Mouse (Mus musculus): ENCODE measurements around the gene Chaf1a. TPM values are rescaled to one million over a fixed set of nuclear protein-coding genes. Genes with fewer than 3 reads are reported as not detected.
A peak's percentile ranks its signal among the peaks of the same experiment; 100 is the strongest.

Gene Chaf1a
- polyA plus RNA-seq, 1 experiment from 2014 or later, result 4.0 TPM

DNA sequence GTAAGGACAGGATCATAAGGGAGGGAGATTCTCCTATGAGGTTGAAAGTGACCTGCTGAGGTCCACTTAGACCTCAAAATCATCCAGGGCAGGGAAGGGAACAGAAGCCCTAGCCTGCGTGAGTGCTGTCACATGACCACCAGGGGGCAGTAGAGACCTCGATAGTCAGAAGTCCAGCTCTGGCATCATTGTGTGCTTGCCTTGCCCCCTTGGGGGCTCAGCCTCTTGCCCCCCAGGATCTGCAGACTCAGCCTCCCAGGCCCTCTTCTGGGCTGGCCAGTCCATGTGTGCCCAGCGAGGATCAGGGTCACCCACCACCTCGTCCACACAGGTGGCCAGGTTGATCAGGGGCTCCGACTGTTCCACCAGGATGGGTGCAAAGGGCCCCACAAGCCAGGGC is 71.6 kb downstream of the Chaf1a start:
- Histone ChIP-seq H3K36me3 (no peaks in the 10 kb centered on the region), H3K4me2 (no peak overlapping the region), H3K27me3 (replicated peaks) (peaks cover 8% of the 10 kb centered on the region), H3K4me1 (no peaks in the 10 kb centered on the region), H3K9me3 (replicated peaks) (no peaks in the 10 kb centered on the region), H3K27ac (replicated peaks) (no peak overlapping the region), H3K4me3 (replicated peaks) (no peak overlapping the region), H3K9ac (replicated peaks) (no peak overlapping the region)
- 45% methylated on average over 5 of the region's 5 CpGs for whole genome bisulfite sequencing
- no peak for ATAC-seq (ENCODE audit: low FRiP score)

DNA sequence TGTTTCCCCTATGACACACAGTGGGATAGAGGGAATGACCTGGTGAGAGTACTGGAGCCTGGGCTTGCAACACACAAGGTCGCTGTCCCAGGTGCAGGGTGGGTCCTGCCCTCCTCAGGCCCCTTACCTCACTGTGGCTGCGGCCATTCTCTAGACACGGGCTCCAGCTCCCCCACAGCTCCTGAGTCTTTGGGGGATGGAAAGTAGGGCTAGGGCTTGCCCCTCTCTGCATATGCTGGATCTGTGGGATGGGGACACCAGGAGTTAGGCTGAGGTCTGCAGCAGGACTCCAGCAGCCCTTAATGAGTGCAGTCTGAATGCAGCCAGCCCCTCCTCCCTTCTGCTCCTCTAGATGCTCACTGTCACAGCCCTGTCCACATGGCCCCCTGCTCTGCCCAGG is 72.5 kb downstream of the Chaf1a start:
- Histone ChIP-seq H3K27me3 (replicated peaks) (peaks cover 15% of the 10 kb centered on the region), H3K36me3 (no peaks in the 10 kb centered on the region), H3K4me3 (replicated peaks) (no peak overlapping the region), H3K4me2 (no peak overlapping the region), H3K27ac (replicated peaks) (no peak overlapping the region), H3K9ac (replicated peaks) (no peak overlapping the region), H3K4me1 (peaks cover 7% of the 10 kb centered on the region), H3K9me3 (replicated peaks) (no peaks in the 10 kb centered on the region)
- WGBS, result 72% methylated on average over 3 of the region's 3 CpGs
- no peak for ATAC-seq (ENCODE audit: low FRiP score)

DNA sequence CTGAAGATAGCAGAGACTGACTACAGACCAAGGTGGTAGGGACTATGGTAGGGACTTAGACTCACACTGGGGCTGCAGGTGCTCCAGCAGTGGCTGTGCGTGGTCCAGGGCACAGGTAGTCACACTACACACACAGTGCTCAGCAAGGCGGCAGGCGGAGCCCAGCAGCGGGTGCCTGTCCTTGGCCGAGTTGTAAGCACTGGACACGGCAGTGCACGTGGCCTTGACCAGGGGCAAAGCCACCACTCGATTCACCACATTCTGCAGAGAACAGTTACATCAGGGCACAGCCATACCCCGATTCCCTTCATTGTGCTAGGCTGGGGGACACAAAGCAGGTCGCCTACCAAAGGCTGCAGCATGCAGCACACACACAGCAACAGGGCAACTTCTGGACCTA is 76.0 kb downstream of the Chaf1a start:
- peaks cover 48% of the 10 kb centered on the region for H3K27me3 ChIP-seq (replicated peaks)

DNA sequence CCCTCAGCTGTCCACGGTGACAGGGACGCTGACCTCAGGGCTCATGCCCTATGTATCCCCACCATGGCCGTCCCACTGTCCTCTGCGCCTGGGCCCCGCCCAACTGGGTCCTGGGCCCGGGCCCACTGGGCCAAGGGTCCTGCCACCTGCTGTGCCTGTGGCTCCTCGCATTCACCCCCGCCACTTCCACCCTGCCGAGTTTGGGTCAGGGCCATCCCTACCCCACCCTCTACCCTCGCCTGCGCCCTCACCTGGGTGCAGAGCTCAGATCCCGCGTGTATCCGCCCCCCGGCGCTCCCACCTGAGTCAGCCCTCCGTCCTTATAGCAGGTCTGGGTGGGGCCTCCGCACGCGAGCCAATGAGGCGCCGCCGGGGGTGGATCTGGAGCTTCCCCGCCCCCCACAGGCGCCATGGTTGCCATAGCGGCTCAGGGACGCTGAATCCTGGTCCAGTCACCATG is 77.0 kb downstream of the Chaf1a start, which contains the start of gene Plin5:
Gene Plin5 (minus strand): TSS at position 346 of the 460 bp plus-strand sequence.
- Histone ChIP-seq H3K4me3 (replicated peaks) (peak within 1 kb of the TSS; percentile 36), H3K27me3 (replicated peaks) (peaks cover 59% of the 10 kb centered on the region), H3K9me3 (replicated peaks) (peaks cover 3% of the 10 kb centered on the region; the same call in 1 of the 2 replicates), H3K4me2 (peak within 1 kb of the TSS; percentile 65), H3K36me3 (peaks cover under 1% of the 10 kb centered on the region; the same call in 1 of the 2 replicates), H3K9ac (replicated peaks) (0 out of 2 replicates have a peak within 1 kb of the TSS, but pooled peaks have one; percentile 17), H3K27ac (replicated peaks) (no peak within 1 kb of the TSS), H3K4me1 (peaks cover 14% of the 10 kb centered on the region)
- 1% methylated on average over 26 of the region's 27 CpGs for WGBS
- peak; percentile 58 for ATAC-seq (ENCODE audit: low FRiP score)

More for the DNA sequence above, 76.0 kb downstream of the Chaf1a start:
- Histone ChIP-seq H3K27ac (replicated peaks) (no peak overlapping the region), H3K9ac (replicated peaks) (no peak overlapping the region), H3K9me3 (replicated peaks) (no peaks in the 10 kb centered on the region), H3K4me3 (replicated peaks) (no peak overlapping the region), H3K4me1 (peaks cover 14% of the 10 kb centered on the region), H3K4me2 (no peak overlapping the region), H3K36me3 (no peaks in the 10 kb centered on the region)
- 78% methylated on average over 10 of the region's 10 CpGs for WGBS
- no peak for ATAC-seq (ENCODE audit: low FRiP score)

DNA sequence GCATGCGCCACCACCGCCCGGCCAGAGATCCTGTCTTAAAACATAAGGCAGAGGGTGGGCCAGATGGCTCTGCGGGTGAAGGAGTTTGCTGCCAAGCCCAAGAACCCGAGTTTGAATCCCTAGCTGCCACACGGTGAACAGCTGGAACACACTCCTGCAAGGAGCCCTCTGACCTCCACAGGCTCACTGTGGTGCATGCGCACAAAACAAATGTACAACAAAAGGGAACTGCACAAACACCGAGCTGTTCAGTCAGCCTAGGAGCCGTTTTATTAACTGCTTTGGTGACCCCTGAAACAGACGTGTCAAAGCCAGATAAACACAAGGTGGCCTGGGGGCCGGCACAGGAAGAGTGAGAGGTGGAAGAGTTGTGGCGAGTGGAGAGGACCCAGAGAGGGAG is 79.2 kb downstream of the Chaf1a start:
- peak overlapping the region; percentile 20; the same call in 1 of the 2 replicates for H3K4me2 ChIP-seq
- no peak overlapping the region for H3K27ac ChIP-seq (replicated peaks)
- H3K4me1 ChIP-seq, result peaks cover 17% of the 10 kb centered on the region
- H3K4me3 ChIP-seq (replicated peaks), result no peak overlapping the region
- no peak overlapping the region for H3K9ac ChIP-seq (replicated peaks)
- H3K9me3 ChIP-seq (replicated peaks), result peaks cover 10% of the 10 kb centered on the region
- H3K27me3 ChIP-seq (replicated peaks), result peaks cover 79% of the 10 kb centered on the region
- WGBS, result 45% methylated on average over 12 of the region's 12 CpGs
- peaks cover 22% of the 10 kb centered on the region for H3K36me3 ChIP-seq
- ATAC-seq (ENCODE audit: low FRiP score), result no peak

DNA sequence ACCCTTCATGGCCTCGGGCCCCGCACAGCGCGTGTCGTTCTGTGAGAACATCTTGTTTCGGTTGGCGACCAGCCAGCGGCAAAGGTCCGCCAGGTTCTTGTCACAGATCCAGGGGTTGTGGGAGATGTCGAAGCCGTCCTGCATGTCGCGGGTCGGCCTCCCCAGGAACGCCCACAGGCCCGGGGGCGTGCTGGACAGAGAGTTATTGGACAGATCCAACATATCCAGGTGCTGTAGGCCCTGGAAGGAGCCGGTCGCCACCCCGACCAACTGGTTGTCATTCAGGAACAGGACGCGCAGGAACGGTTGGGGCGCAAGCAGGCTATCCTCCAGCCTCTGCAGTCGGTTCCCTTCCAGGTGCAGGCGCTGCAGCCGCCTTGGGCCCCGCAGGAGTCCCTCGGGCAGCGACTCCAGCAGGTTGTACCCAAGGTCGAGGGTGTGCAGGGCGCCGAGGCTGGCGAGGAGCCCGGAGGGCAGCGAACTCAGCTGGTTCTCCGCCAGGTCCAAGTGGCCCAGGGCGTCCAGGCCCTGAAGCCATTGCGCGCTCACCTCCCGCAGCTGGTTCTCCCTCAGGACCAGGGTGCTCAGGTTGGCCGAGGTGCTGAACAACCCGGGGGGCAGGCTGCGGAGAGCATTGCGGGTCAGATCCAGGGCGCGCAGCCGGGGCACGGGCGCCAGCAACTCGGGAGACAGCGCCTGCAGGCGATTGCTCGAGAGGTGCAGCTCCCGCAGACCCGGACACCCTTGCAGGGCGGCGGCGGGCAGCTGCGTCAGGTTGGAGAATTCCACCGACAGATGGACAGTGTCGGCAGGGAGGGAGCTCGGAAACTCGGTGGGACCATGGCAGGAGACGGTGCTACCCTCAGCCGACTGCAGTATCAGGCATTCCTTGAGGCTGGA is 80.0 kb downstream of the Chaf1a start:
- peak overlapping the region; percentile 2; the same call in 1 of the 2 replicates for H3K4me3 ChIP-seq (replicated peaks)
- peaks cover 30% of the 10 kb centered on the region for H3K36me3 ChIP-seq
- no peak overlapping the region for H3K9ac ChIP-seq (replicated peaks)
- peak overlapping the region; percentile 20 for H3K4me2 ChIP-seq
- ATAC-seq (ENCODE audit: low FRiP score), result no peak
- 11% methylated on average over 60 of the region's 66 CpGs for WGBS
- H3K27ac ChIP-seq (replicated peaks), result no peak overlapping the region
- peaks cover 87% of the 10 kb centered on the region for H3K27me3 ChIP-seq (replicated peaks)
- H3K4me1 ChIP-seq, result peaks cover 17% of the 10 kb centered on the region
- peaks cover 10% of the 10 kb centered on the region for H3K9me3 ChIP-seq (replicated peaks)

DNA sequence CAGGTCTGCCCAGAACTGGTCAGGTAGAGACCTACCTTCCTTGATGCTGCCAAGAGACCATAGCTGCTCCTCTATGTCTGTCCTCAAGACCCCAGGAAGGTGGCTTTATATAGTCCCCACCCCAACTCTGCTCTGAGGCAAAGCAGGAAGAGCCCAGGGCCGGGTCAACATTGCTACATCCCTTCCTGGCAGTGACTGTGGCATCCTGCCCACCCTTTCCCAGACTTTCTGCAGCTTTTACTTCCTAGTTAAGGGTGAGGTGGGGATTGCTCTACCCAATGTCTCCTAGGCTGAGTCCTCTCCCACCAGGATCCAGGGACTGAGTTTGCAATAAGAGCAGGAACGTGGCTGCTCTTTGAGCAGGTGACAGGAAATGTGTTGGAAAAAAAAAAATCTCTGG is 81.6 kb downstream of the Chaf1a start, which contains the start of gene Lrg1:
Gene Lrg1 (minus strand): TSS at position 176 of the 400 bp plus-strand sequence.
- peaks cover 43% of the 10 kb centered on the region for H3K36me3 ChIP-seq
- WGBS, result 56% methylated on average over 2 of the region's 2 CpGs
- H3K4me2 ChIP-seq, result no peak within 1 kb of the TSS
- H3K9ac ChIP-seq (replicated peaks), result no peak within 1 kb of the TSS
- peaks cover 91% of the 10 kb centered on the region for H3K27me3 ChIP-seq (replicated peaks)
- H3K4me1 ChIP-seq, result peaks cover 17% of the 10 kb centered on the region
- no peak for ATAC-seq (ENCODE audit: low FRiP score)
- no peak within 1 kb of the TSS for H3K27ac ChIP-seq (replicated peaks)
- H3K4me3 ChIP-seq (replicated peaks), result no peak within 1 kb of the TSS
- H3K9me3 ChIP-seq (replicated peaks), result peaks cover 10% of the 10 kb centered on the region

Other genes with a start within 250 kb of the Chaf1a start
- 10.8 and 11.2 TPM in 2 replicates for gene Zfp119a, start 161.5 kb upstream of the Chaf1a start, polyA plus RNA-seq (2015; fragmentation: Nextera tagmentation; extraction: Ambion mirVana)
- gene Zfp959, start 148.3 kb upstream of the Chaf1a start, polyA plus RNA-seq (2015; fragmentation: Nextera tagmentation; extraction: Ambion mirVana), result 14.7 and 14.8 TPM in 2 replicates
- 9.2 and 9.3 TPM in 2 replicates for gene Zfp119b, start 90.9 kb upstream of the Chaf1a start, polyA plus RNA-seq (2015; fragmentation: Nextera tagmentation; extraction: Ambion mirVana)
- 7.4 and 9.0 TPM in 2 replicates for gene Ebi3, start 87.8 kb upstream of the Chaf1a start, polyA plus RNA-seq (2015; fragmentation: Nextera tagmentation; extraction: Ambion mirVana)
- 19.5 and 23.5 TPM in 2 replicates for gene Yju2, start 81.3 kb upstream of the Chaf1a start, polyA plus RNA-seq (2015; fragmentation: Nextera tagmentation; extraction: Ambion mirVana)
- gene Shd, start 70.0 kb upstream of the Chaf1a start, polyA plus RNA-seq (2015; fragmentation: Nextera tagmentation; extraction: Ambion mirVana), result 152 and 195 TPM in 2 replicates
- 189 and 228 TPM in 2 replicates for gene Fsd1, start 53.9 kb upstream of the Chaf1a start, polyA plus RNA-seq (2015; fragmentation: Nextera tagmentation; extraction: Ambion mirVana)
- 7.3 and 11.5 TPM in 2 replicates for gene Stap2, start 34.9 kb upstream of the Chaf1a start, polyA plus RNA-seq (2015; fragmentation: Nextera tagmentation; extraction: Ambion mirVana)
- gene Mpnd, start 34.7 kb upstream of the Chaf1a start, polyA plus RNA-seq (2015; fragmentation: Nextera tagmentation; extraction: Ambion mirVana), result 121 and 130 TPM in 2 replicates
- 105 and 114 TPM in 2 replicates for gene Sh3gl1, start 3.8 kb upstream of the Chaf1a start, polyA plus RNA-seq (2015; fragmentation: Nextera tagmentation; extraction: Ambion mirVana)
- 65.3 and 79.4 TPM in 2 replicates for gene Ubxn6, start 34.6 kb downstream of the Chaf1a start, polyA plus RNA-seq (2015; fragmentation: Nextera tagmentation; extraction: Ambion mirVana)
- 124 and 134 TPM in 2 replicates for gene Hdgfl2, start 39.2 kb downstream of the Chaf1a start, polyA plus RNA-seq (2015; fragmentation: Nextera tagmentation; extraction: Ambion mirVana)
- 0.09 and 0.10 TPM in 2 replicates for gene Plin4, start 69.4 kb downstream of the Chaf1a start, polyA plus RNA-seq (2015; fragmentation: Nextera tagmentation; extraction: Ambion mirVana)
- 2.4 and 2.7 TPM in 2 replicates for gene Plin5, start 77.2 kb downstream of the Chaf1a start, polyA plus RNA-seq (2015; fragmentation: Nextera tagmentation; extraction: Ambion mirVana)
- 0.22 and 0.63 TPM in 2 replicates for gene Lrg1, start 81.6 kb downstream of the Chaf1a start, polyA plus RNA-seq (2015; fragmentation: Nextera tagmentation; extraction: Ambion mirVana)
- gene Sema6b, start 99.9 kb downstream of the Chaf1a start, polyA plus RNA-seq (2015; fragmentation: Nextera tagmentation; extraction: Ambion mirVana), result 12.3 and 16.2 TPM in 2 replicates
- gene Tnfaip8l1, start 122.0 kb downstream of the Chaf1a start, polyA plus RNA-seq (2015; fragmentation: Nextera tagmentation; extraction: Ambion mirVana), result 10.5 and 10.6 TPM in 2 replicates
- 80.3 and 82.3 TPM in 2 replicates for gene Mydgf, start 143.5 kb downstream of the Chaf1a start, polyA plus RNA-seq (2015; fragmentation: Nextera tagmentation; extraction: Ambion mirVana)
- gene Dpp9, start 178.5 kb downstream of the Chaf1a start, polyA plus RNA-seq (2015; fragmentation: Nextera tagmentation; extraction: Ambion mirVana), result 22.4 and 27.2 TPM in 2 replicates
- gene Fem1a, start 216.4 kb downstream of the Chaf1a start, polyA plus RNA-seq (2015; fragmentation: Nextera tagmentation; extraction: Ambion mirVana), result 16.2 and 16.9 TPM in 2 replicates
- gene Ticam1, start 236.3 kb downstream of the Chaf1a start, polyA plus RNA-seq (2015; fragmentation: Nextera tagmentation; extraction: Ambion mirVana), result 1.2 and 2.9 TPM in 2 replicates

All from neural tube, embryonic 15.5 days (tissue).